Mouse (Mus musculus): Measurements from ENCODE around the gene Tbc1d10b. TPM values are rescaled to one million over a fixed set of nuclear protein-coding genes. Genes with fewer than 3 reads are reported as not detected.

Tbc1d10b gene
- polyA plus RNA-seq, 1 experiment: 33.0 TPM

DNA sequence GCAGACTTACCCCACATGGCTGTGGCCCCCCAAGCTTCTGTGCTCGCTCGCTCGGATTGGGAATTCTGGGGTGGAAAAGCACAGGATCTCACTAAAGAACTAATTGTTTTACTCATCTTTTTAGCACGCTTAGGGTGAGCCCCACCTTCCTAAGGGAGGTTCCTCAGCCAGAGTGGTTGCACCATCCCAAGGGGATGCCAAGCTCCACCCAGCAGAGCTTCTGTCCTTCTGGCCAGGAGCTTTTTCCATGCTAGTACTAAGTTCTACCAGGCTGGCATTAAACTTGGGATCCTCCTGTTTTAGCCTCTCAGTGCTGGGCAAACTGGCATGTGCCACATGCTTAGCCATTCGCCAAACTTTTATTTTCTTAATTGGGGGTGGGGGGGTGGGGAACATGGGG lies 45.7 kb downstream of the Tbc1d10b start:
- no peak for DNase-seq (ENCODE audit: low read depth)

DNA sequence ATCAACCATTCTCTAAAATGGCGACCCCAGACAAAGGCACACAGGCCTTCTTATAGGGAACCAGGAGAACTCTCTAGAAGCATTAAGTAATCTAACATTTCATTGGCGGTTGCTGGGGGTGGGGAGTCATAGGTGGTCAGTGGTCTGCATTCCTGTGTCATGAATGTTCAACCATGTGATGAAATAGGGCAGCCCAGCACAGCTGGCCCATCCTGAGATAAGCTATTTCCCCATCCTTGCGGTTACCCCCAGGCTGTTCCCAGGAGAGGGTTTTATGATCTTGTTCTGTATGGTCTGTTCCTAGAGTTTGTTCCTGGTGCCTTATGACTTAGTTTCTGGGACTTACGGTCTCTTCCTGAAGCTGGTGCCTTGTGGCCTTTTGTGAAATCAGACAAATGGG lies 50.7 kb downstream of the Tbc1d10b start:
- no peak for DNase-seq (ENCODE audit: low read depth)

DNA sequence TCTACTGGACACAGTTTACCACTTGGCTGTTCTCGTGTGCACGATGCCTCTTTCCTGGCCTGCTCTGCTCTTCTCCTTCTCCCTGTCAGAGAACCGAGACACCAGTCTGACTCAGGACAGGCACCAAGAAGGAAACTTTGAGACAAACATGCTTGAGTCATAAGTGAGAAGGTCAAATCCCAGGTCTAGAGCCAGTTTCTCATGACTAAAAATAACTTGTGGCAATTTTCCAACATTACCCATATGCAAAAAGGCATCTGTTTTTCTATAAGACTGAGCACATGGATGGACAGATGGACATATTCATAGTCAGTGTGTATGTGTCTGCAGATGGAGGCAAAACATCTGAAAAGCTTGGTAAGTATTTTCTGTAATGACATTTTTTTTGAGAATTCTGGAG lies 54.8 kb downstream of the Tbc1d10b start:
- no peak for DNase-seq (ENCODE audit: low read depth)

DNA sequence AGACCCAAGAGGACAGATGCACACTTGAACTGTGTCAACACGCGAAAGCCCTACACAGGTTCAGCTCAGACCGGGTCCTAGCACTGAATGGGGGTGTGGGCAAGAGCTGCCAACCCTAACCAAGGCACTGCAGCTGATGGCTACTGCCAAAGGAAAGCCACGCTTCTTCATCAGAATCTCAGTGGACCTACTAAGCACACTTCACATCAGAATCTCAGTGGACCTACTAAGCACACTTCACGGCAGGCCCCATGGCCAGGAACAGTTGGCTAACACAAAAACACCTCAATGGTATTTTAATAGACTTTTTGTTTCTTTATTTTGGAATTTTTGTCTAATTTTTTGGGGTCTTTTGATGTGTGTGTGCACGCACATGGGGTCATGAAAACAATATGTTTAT lies 55.8 kb downstream of the Tbc1d10b start:
- DNase-seq (ENCODE audit: low read depth): no peak

DNA sequence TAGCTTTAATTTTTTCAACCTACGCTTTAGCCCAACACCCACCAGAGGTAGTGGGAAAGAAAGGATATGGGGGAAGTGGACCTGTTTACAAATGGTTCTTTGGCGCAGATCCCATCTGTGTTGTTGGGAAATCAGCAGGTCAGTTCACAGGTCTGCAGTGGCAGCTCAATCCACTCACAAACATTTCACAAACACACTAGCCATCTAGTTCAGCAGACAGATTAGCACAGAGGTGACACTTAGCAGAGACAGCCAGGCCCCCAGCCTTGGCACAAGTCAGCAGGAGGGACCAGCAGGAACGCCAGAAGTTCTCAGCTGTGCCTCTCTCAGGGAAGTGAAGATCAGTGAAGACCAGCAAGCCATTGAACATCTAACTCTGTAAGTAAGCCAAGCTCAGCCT lies 60.4 kb downstream of the Tbc1d10b start:
- DNase-seq (ENCODE audit: low read depth): no peak

Other genes with a start within 250 kb of the Tbc1d10b start
- gene Cdipt, start 232.6 kb downstream of the Tbc1d10b start, polyA plus RNA-seq (2012; rRNA removed): 240 and 245 TPM in 2 replicates
- 5.3 and 8.5 TPM in 2 replicates for gene Cdiptos, start 232.4 kb downstream of the Tbc1d10b start, polyA plus RNA-seq (2012; rRNA removed)
- 84.9 and 85.3 TPM in 2 replicates for gene Mvp, start 193.8 kb downstream of the Tbc1d10b start, polyA plus RNA-seq (2012; rRNA removed)
- gene Pagr1b, start 192.0 kb downstream of the Tbc1d10b start, polyA plus RNA-seq (2012; rRNA removed): 2.4 and 5.3 TPM in 2 replicates
- gene Pagr1a, start 191.1 kb downstream of the Tbc1d10b start, polyA plus RNA-seq (2012; rRNA removed): 6.9 and 8.0 TPM in 2 replicates
- gene Gm42742, start 187.4 kb downstream of the Tbc1d10b start, polyA plus RNA-seq (2012; rRNA removed): 19.8 and 21.2 TPM in 2 replicates
- 7.3 and 8.9 TPM in 2 replicates for gene Prrt2, start 187.3 kb downstream of the Tbc1d10b start, polyA plus RNA-seq (2012; rRNA removed)
- 80.5 and 81.9 TPM in 2 replicates for gene Maz, start 181.4 kb downstream of the Tbc1d10b start, polyA plus RNA-seq (2012; rRNA removed)
- 1.3 and 2.1 TPM in 2 replicates for gene Kif22, start 166.0 kb downstream of the Tbc1d10b start, polyA plus RNA-seq (2012; rRNA removed)
- 0.86 and 1.5 TPM in 2 replicates for gene Zg16, start 121.1 kb downstream of the Tbc1d10b start, polyA plus RNA-seq (2012; rRNA removed)
- 14.8 and 17.4 TPM in 2 replicates for gene AI467606, start 117.1 kb downstream of the Tbc1d10b start, polyA plus RNA-seq (2012; rRNA removed)
- gene Qprt, start 86.2 kb downstream of the Tbc1d10b start, polyA plus RNA-seq (2012; rRNA removed): 1.7 and 2.1 TPM in 2 replicates
- 1.4 and 1.6 TPM in 2 replicates for gene Spn, start 70.6 kb downstream of the Tbc1d10b start, polyA plus RNA-seq (2012; rRNA removed)
- gene Cd2bp2, start 12.4 kb downstream of the Tbc1d10b start, polyA plus RNA-seq (2012; rRNA removed): 29.3 and 32.5 TPM in 2 replicates
- 1.3 and 7.6 TPM in 2 replicates for gene Mylpf, start 422 bp upstream of the Tbc1d10b start, polyA plus RNA-seq (2012; rRNA removed)
- 13.4 and 14.2 TPM in 2 replicates for gene Zfp553, start 24.6 kb upstream of the Tbc1d10b start, polyA plus RNA-seq (2012; rRNA removed)
- 8.3 and 9.3 TPM in 2 replicates for gene Sept1, start 24.7 kb upstream of the Tbc1d10b start, polyA plus RNA-seq (2012; rRNA removed)
- 89.7 and 105 TPM in 2 replicates for gene Zfp771, start 35.8 kb upstream of the Tbc1d10b start, polyA plus RNA-seq (2012; rRNA removed)
- 40.9 and 52.0 TPM in 2 replicates for gene Dctpp1, start 52.2 kb upstream of the Tbc1d10b start, polyA plus RNA-seq (2012; rRNA removed)
- 21.3 and 22.8 TPM in 2 replicates for gene Sephs2, start 65.6 kb upstream of the Tbc1d10b start, polyA plus RNA-seq (2012; rRNA removed)
- gene Itgal, start 87.8 kb upstream of the Tbc1d10b start, polyA plus RNA-seq (2012; rRNA removed): 3.0 and 3.4 TPM in 2 replicates
- 22.5 and 22.7 TPM in 2 replicates for gene Zfp768, start 137.1 kb upstream of the Tbc1d10b start, polyA plus RNA-seq (2012; rRNA removed)
- 8.7 and 9.4 TPM in 2 replicates for gene Zfp747, start 167.6 kb upstream of the Tbc1d10b start, polyA plus RNA-seq (2012; rRNA removed)
- 5.8 and 6.4 TPM in 2 replicates for gene 9130019O22Rik, start 178.7 kb upstream of the Tbc1d10b start, polyA plus RNA-seq (2012; rRNA removed)
- gene E430018J23Rik, start 185.2 kb upstream of the Tbc1d10b start, polyA plus RNA-seq (2012; rRNA removed): 11.9 and 12.0 TPM in 2 replicates
- gene Zfp764, start 198.4 kb upstream of the Tbc1d10b start, polyA plus RNA-seq (2012; rRNA removed): 5.6 and 5.9 TPM in 2 replicates
- gene Zfp688, start 213.6 kb upstream of the Tbc1d10b start, polyA plus RNA-seq (2012; rRNA removed): 18.1 and 22.4 TPM in 2 replicates
- 3.5 and 4.2 TPM in 2 replicates for gene Zfp689, start 240.7 kb upstream of the Tbc1d10b start, polyA plus RNA-seq (2012; rRNA removed)

All from gonadal fat pad, adult 2 months (tissue).